Mouse (Mus musculus) thymus, adult 2 months (tissue): ENCODE results near the gene Foxd1.

Experiments
- CTCF ChIP-seq: fragments of 200-500 bp; IDR thresholded peaks from 2 replicates; pipeline ENCODE4 v1.5.1; 2012; ENCODE audit warnings: mild to moderate bottlenecking, control low read depth, low read length, moderate library complexity, borderline replicate concordance; ENCODE audit not compliant: control insufficient read depth, poor library complexity, insufficient read depth; ENCODE audit errors: extremely low read depth
- POLR2A ChIP-seq: fragments of 200-500 bp; IDR thresholded peaks from 2 replicates; pipeline ENCODE4 v1.6.1; 2012; ENCODE audit warnings: mild to moderate bottlenecking, low read length, control low read depth, moderate library complexity; ENCODE audit not compliant: control insufficient read depth, poor library complexity, insufficient read depth; ENCODE audit errors: extremely low read depth

- TF ChIP-seq CTCF (no peak), POLR2A (no peak)
These were observed 12.6 kb downstream of the Foxd1 start for GRCm38 (mm10) chr13:98366469-98367275.
